Mouse (Mus musculus): Measurements from ENCODE around the gene Mars2.

DNA sequence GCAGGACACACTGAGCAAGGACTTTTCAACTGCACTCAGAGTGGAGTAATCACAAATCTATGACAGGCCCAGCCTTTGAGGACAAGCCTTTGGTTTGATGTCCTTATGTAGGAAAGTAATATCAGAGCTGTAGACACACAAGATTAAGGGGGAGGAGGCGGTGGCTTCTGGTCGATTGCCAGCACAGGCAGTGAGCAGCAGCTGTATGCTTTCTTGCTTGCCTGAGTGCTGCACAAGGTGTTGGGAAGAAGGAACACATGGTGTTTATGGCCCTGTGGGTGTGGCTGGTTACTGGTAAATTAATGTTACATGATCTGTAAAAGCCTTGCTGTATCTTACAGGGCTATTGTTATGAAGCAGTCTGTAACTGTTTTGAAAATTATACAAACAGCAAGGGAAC lies 19.8 kb upstream of the Mars2 start:
- TF ChIP-seq CTCF (IDR thresholded peaks at IDR 0.05; ENCODE audit: extremely low read depth, insufficient read depth, insufficient read length, insufficient replicate concordance) = no peak
- no peak for TF ChIP-seq POLR2A (IDR thresholded peaks at IDR 0.05; ENCODE audit: low read depth, low read length)
